Mouse (Mus musculus): ENCODE results near the gene Fhit. TPM values are rescaled to one million over a fixed set of nuclear protein-coding genes. Genes with fewer than 3 reads are reported as not detected.
A peak's percentile ranks its signal among the peaks of the same experiment; 100 is the strongest.

Gene Fhit
- polyA plus RNA-seq, 1 experiment from 2014 or later, result 3.3 TPM

GRCm38 (mm10) chr14:10452234-10452633, 709.6 kb downstream of the Fhit start:
- Histone ChIP-seq H3K4me1 (peaks cover 14% of the 10 kb centered on the region), H3K27me3 (0 out of 2 replicates have a peak, but pooled peaks cover 8% of the 10 kb centered on the region), H3K36me3 (replicated peaks) (no peaks in the 10 kb centered on the region), H3K27ac (no peak overlapping the region), H3K9me3 (no peaks in the 10 kb centered on the region), H3K9ac (no peak overlapping the region), H3K4me2 (no peak overlapping the region), H3K4me3 (replicated peaks) (no peak overlapping the region)
- no peak for ATAC-seq (ENCODE audit: low FRiP score)
- WGBS, result 89% methylated on average over 5 of the region's 5 CpGs

GRCm38 (mm10) chr14:10445360-10445759, 716.5 kb downstream of the Fhit start:
- ATAC-seq (ENCODE audit: low FRiP score), result no peak
- Histone ChIP-seq H3K9ac (no peak overlapping the region), H3K4me3 (replicated peaks) (no peak overlapping the region), H3K36me3 (replicated peaks) (no peaks in the 10 kb centered on the region), H3K9me3 (no peaks in the 10 kb centered on the region), H3K27me3 (no peaks in the 10 kb centered on the region), H3K4me1 (no peaks in the 10 kb centered on the region), H3K27ac (no peak overlapping the region), H3K4me2 (no peak overlapping the region)

- 96% methylated on average over 1 of the region's 1 CpGs for WGBS
- H3K27ac ChIP-seq, result no peak overlapping the region
- no peak overlapping the region for H3K4me3 ChIP-seq (replicated peaks)
- H3K9ac ChIP-seq, result no peak overlapping the region
- no peaks in the 10 kb centered on the region for H3K9me3 ChIP-seq
- no peak for ATAC-seq (ENCODE audit: low FRiP score)
- H3K27me3 ChIP-seq, result no peaks in the 10 kb centered on the region
- H3K4me2 ChIP-seq, result no peak overlapping the region
- H3K4me1 ChIP-seq, result no peaks in the 10 kb centered on the region
- no peaks in the 10 kb centered on the region for H3K36me3 ChIP-seq (replicated peaks)
These were observed 722.7 kb downstream of the Fhit start for GRCm38 (mm10) chr14:10439007-10439749.

- no peak overlapping the region for H3K4me2 ChIP-seq
- H3K9ac ChIP-seq, result no peak overlapping the region
- no peaks in the 10 kb centered on the region for H3K27me3 ChIP-seq
- no peak overlapping the region for H3K27ac ChIP-seq
- H3K4me3 ChIP-seq (replicated peaks), result no peak overlapping the region
- 91% methylated on average over 1 of the region's 1 CpGs for WGBS
- H3K36me3 ChIP-seq (replicated peaks), result no peaks in the 10 kb centered on the region
- H3K9me3 ChIP-seq, result no peaks in the 10 kb centered on the region
- H3K4me1 ChIP-seq, result no peaks in the 10 kb centered on the region
- ATAC-seq (ENCODE audit: low FRiP score), result no peak
These were observed 725.6 kb downstream of the Fhit start for GRCm38 (mm10) chr14:10436193-10436592.

- Histone ChIP-seq H3K9me3 (no peaks in the 10 kb centered on the region), H3K27ac (no peak overlapping the region), H3K4me1 (no peaks in the 10 kb centered on the region), H3K36me3 (replicated peaks) (no peaks in the 10 kb centered on the region), H3K27me3 (no peaks in the 10 kb centered on the region), H3K9ac (no peak overlapping the region), H3K4me3 (replicated peaks) (no peak overlapping the region), H3K4me2 (no peak overlapping the region)
- WGBS, result 84% methylated on average over 2 of the region's 2 CpGs
- ATAC-seq (ENCODE audit: low FRiP score), result no peak
These were observed 729.3 kb downstream of the Fhit start for GRCm38 (mm10) chr14:10432502-10432901.

- no peak overlapping the region for H3K9ac ChIP-seq
- H3K4me1 ChIP-seq, result no peaks in the 10 kb centered on the region
- no peak overlapping the region for H3K4me2 ChIP-seq
- H3K36me3 ChIP-seq (replicated peaks), result no peaks in the 10 kb centered on the region
- 92% methylated on average over 3 of the region's 3 CpGs for WGBS
- H3K9me3 ChIP-seq, result no peaks in the 10 kb centered on the region
- no peaks in the 10 kb centered on the region for H3K27me3 ChIP-seq
- ATAC-seq (ENCODE audit: low FRiP score), result no peak
- no peak overlapping the region for H3K4me3 ChIP-seq (replicated peaks)
- H3K27ac ChIP-seq, result no peak overlapping the region
These were observed 731.3 kb downstream of the Fhit start for GRCm38 (mm10) chr14:10430396-10431000.

- 0 out of 2 replicates have a peak, but pooled peaks have one; percentile 33 for ATAC-seq (ENCODE audit: low FRiP score)
- Histone ChIP-seq H3K9ac (no peak overlapping the region), H3K27me3 (no peaks in the 10 kb centered on the region), H3K4me2 (no peak overlapping the region), H3K27ac (no peak overlapping the region), H3K9me3 (no peaks in the 10 kb centered on the region), H3K36me3 (replicated peaks) (no peaks in the 10 kb centered on the region), H3K4me3 (replicated peaks) (no peak overlapping the region), H3K4me1 (peaks cover 3% of the 10 kb centered on the region; the same call in 1 of the 2 replicates)
- WGBS, result 27% methylated on average over 3 of the region's 3 CpGs
These were observed 738.3 kb downstream of the Fhit start for GRCm38 (mm10) chr14:10423499-10423898.

GRCm38 (mm10) chr14:10422261-10422660, 739.6 kb downstream of the Fhit start:
- Histone ChIP-seq H3K9ac (no peak overlapping the region), H3K36me3 (replicated peaks) (no peaks in the 10 kb centered on the region), H3K9me3 (no peaks in the 10 kb centered on the region), H3K27ac (no peak overlapping the region), H3K4me2 (no peak overlapping the region), H3K4me1 (peaks cover 3% of the 10 kb centered on the region; the same call in 1 of the 2 replicates), H3K27me3 (no peaks in the 10 kb centered on the region), H3K4me3 (replicated peaks) (no peak overlapping the region)
- 67% methylated on average over 1 of the region's 1 CpGs for WGBS
- no peak for ATAC-seq (ENCODE audit: low FRiP score)

GRCm38 (mm10) chr14:10415068-10415467, 746.8 kb downstream of the Fhit start:
- H3K9ac ChIP-seq, result no peak overlapping the region
- 70% methylated on average over 5 of the region's 5 CpGs for WGBS
- H3K4me1 ChIP-seq, result no peaks in the 10 kb centered on the region
- no peak overlapping the region for H3K27ac ChIP-seq
- no peaks in the 10 kb centered on the region for H3K9me3 ChIP-seq
- no peak overlapping the region for H3K4me3 ChIP-seq (replicated peaks)
- no peaks in the 10 kb centered on the region for H3K36me3 ChIP-seq (replicated peaks)
- no peak for ATAC-seq (ENCODE audit: low FRiP score)
- H3K4me2 ChIP-seq, result no peak overlapping the region
- no peaks in the 10 kb centered on the region for H3K27me3 ChIP-seq

- no peak for ATAC-seq (ENCODE audit: low FRiP score)
- WGBS, result 90% methylated on average over 3 of the region's 3 CpGs
- Histone ChIP-seq H3K9me3 (no peaks in the 10 kb centered on the region), H3K27ac (no peak overlapping the region), H3K4me2 (no peak overlapping the region), H3K4me3 (replicated peaks) (no peak overlapping the region), H3K36me3 (replicated peaks) (no peaks in the 10 kb centered on the region), H3K9ac (no peak overlapping the region), H3K4me1 (no peaks in the 10 kb centered on the region), H3K27me3 (no peaks in the 10 kb centered on the region)
These were observed 752.4 kb downstream of the Fhit start for GRCm38 (mm10) chr14:10409306-10409962.

- Histone ChIP-seq H3K4me2 (no peak overlapping the region), H3K4me1 (no peaks in the 10 kb centered on the region)
- ATAC-seq (ENCODE audit: low FRiP score), result no peak
These were observed 756.5 kb downstream of the Fhit start for GRCm38 (mm10) chr14:10405346-10405745.

GRCm38 (mm10) chr14:10367783-10368680, 793.8 kb downstream of the Fhit start:
- 71% methylated on average over 5 of the region's 5 CpGs for WGBS

More at GRCm38 (mm10) chr14:10405346-10405745, 756.5 kb downstream of the Fhit start:
- Histone ChIP-seq H3K4me3 (replicated peaks) (no peak overlapping the region), H3K36me3 (replicated peaks) (no peaks in the 10 kb centered on the region), H3K9me3 (no peaks in the 10 kb centered on the region), H3K9ac (no peak overlapping the region), H3K27ac (no peak overlapping the region), H3K27me3 (no peaks in the 10 kb centered on the region)
- WGBS, result 83% methylated on average over 1 of the region's 1 CpGs

More at GRCm38 (mm10) chr14:10367783-10368680, 793.8 kb downstream of the Fhit start:
- no peaks in the 10 kb centered on the region for H3K9me3 ChIP-seq
- no peaks in the 10 kb centered on the region for H3K27me3 ChIP-seq
- no peak for ATAC-seq (ENCODE audit: low FRiP score)
- no peak overlapping the region for H3K4me3 ChIP-seq (replicated peaks)
- no peak overlapping the region for H3K4me2 ChIP-seq
- no peak overlapping the region for H3K9ac ChIP-seq
- no peaks in the 10 kb centered on the region for H3K4me1 ChIP-seq
- no peak overlapping the region for H3K27ac ChIP-seq
- no peaks in the 10 kb centered on the region for H3K36me3 ChIP-seq (replicated peaks)
